Mouse (Mus musculus): ENCODE data around the gene Cypt15.
"Not testable (repeated sequence)": the region's sequence is repeated elsewhere in the genome, so short reads cannot be mapped to it uniquely, and the experiment has no call there.

The Cypt15 gene

GRCm38 (mm10) chrX:39345967-39346366, at the start of gene Cypt15:
Gene Cypt15 (plus strand): TSS chrX:39346267.
- not testable (repeated sequence) for DNase-seq (ENCODE audit: low spot score)

- DNase-seq (ENCODE audit: low spot score) = no peak
Observed at GRCm38 (mm10) chrX:39370932-39371331, 24.9 kb downstream of the Cypt15 start.

GRCm38 (mm10) chrX:39378830-39379229, 32.8 kb downstream of the Cypt15 start:
- DNase-seq (ENCODE audit: low spot score) = no peak

- DNase-seq (ENCODE audit: low spot score) = no peak
Observed at GRCm38 (mm10) chrX:39383806-39384205, 37.7 kb downstream of the Cypt15 start.
